Mouse (Mus musculus): ENCODE data around the gene Zan.

GRCm38 (mm10) chr5:137419105-137419504, 57.8 kb downstream of the Zan start:
- no peak for TF ChIP-seq CTCF (IDR thresholded peaks at IDR 0.05; ENCODE audit: insufficient read depth, low read length)
- TF ChIP-seq POLR2A (IDR thresholded peaks at IDR 0.05; ENCODE audit: borderline replicate concordance, extremely low read depth, low read depth, low read length), result no peak

Measured in lung, adult 2 months (tissue).